Mouse (Mus musculus): Measurements from ENCODE around the gene Wnt4. TPM values are rescaled to one million over a fixed set of nuclear protein-coding genes. Genes with fewer than 3 reads are reported as not detected.
A peak's percentile ranks its signal among the peaks of the same experiment; 100 is the strongest.

Gene Wnt4
- polyA plus RNA-seq, 1 experiment from 2014 or later: 4.9 TPM

DNA sequence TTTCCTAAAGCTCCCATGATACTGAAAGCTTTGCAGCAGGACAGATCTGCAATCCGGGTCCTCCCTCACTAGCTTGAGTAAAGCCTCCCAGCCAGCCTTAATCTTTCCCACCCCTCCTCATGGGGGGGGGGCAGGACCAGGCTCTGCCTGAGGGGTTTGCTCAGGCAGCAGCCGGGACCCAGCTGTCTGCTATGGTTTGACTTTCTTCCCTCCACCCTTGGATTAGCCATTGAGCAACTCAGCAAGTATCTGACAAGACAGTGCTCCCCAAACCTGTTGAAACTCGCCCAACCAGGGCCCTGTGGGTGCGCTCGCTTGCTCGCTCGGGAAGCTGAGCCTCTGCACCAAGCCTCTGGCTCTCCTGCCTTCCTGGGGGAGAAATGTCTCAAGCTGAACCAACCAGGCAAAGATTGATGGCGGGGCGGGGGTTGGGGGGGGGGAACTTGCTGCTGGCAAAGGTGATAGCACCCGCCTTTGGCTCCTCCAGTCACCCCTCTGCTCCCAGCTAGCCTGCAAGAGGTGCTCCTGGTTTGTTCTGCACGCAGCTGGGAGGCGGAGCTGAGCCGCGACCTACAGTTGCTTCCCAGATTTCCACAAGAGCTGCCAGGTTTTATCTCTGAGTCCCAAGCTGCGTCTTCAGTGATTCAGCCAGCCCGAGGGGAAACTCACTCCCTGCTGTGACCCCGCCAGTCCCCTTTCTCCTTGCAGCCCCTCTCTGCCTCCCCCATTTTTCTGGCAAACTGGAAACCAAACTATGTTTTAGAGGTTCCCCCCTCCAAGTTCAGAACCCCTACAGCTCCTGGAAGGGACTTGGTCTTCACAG, 5.5 kb downstream of the Wnt4 start:
- peak overlapping the region; percentile 22; the same call in 1 of the 2 replicates for H3K9ac ChIP-seq

DNA sequence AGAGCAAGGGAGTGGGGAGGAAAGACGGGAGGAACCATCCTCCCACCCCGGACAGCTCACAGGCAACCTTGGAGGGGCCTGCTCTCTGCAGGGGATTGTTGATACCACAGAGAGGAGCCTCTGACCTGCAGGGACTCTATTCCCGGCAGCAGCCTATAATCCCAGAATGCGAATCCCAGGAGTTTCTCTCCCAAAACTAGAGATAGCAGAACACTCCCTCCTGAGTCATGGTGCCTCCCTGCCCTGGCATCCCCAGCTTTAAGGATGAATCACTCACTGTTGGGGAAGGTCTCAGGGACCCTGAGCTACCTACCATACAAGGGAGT, 6.1 kb downstream of the Wnt4 start:
- H3K4me3 ChIP-seq: no peak overlapping the region
- H3K36me3 ChIP-seq: no peaks in the 10 kb centered on the region
- H3K9me3 ChIP-seq: no peaks in the 10 kb centered on the region
- no peak overlapping the region for H3K9ac ChIP-seq
- ATAC-seq (ENCODE audit: low read depth): no peak
- WGBS: 16% methylated on average over 4 of the region's 4 CpGs
- peaks cover 65% of the 10 kb centered on the region for H3K4me1 ChIP-seq (replicated peaks)
- H3K27me3 ChIP-seq: peaks cover 37% of the 10 kb centered on the region
- H3K4me2 ChIP-seq: no peak overlapping the region
- no peak overlapping the region for H3K27ac ChIP-seq (replicated peaks)

More for the DNA sequence above, 5.5 kb downstream of the Wnt4 start:
- Histone ChIP-seq H3K36me3 (no peaks in the 10 kb centered on the region), H3K27me3 (peaks cover 38% of the 10 kb centered on the region), H3K4me1 (replicated peaks) (peaks cover 70% of the 10 kb centered on the region), H3K27ac (replicated peaks) (no peak overlapping the region), H3K4me2 (peak overlapping the region; percentile 25), H3K4me3 (no peak overlapping the region), H3K9me3 (no peaks in the 10 kb centered on the region)
- 16% methylated on average over 17 of the region's 17 CpGs for WGBS
- ATAC-seq (ENCODE audit: low read depth): no peak

DNA sequence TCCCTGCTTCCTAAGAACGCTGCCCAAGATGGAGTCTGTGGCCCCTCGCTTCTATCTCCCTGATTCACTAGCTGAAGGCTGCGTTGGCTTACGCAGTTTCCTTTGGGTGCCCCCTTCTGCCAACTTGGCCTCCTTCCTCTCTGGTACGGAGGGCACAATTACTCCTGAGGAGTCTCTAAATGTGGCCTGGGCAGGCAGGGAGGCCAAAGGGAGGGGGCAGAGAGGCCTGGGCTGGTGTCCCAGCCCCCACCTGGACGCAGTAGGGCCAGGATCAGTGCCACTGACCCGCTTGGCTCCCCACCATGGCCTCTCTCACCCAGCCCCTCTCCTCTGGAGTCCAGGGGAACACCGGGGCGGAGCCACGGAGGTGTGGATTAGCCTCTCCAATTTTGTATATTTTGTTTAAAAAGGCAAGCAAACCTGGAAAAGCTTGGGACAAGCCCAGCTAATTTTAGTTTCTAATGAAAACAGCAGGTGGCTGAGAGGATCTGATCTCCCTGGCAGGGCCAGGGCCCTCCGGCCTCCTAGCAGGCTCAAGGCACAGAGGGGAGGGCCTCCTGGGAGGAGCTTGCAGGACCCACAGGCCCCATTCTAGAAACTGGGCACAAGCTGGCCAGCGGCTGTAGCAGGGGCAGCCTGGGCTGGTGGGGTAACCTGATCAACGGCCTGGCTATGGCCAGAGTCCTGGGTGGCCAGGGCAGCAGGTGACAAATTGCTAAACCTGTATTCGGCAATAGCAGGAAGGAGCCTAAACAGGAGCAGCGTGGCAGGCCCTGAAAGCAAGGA, 8.8 kb downstream of the Wnt4 start:
- Histone ChIP-seq H3K36me3 (no peaks in the 10 kb centered on the region), H3K9ac (0 out of 2 replicates have a peak overlapping the region, but pooled peaks have one; percentile 17), H3K4me3 (no peak overlapping the region), H3K4me2 (no peak overlapping the region), H3K27me3 (peaks cover 14% of the 10 kb centered on the region), H3K4me1 (replicated peaks) (peaks cover 45% of the 10 kb centered on the region), H3K27ac (replicated peaks) (no peak overlapping the region), H3K9me3 (no peaks in the 10 kb centered on the region)
- ATAC-seq (ENCODE audit: low read depth): no peak
- WGBS: 77% methylated on average over 15 of the region's 15 CpGs

DNA sequence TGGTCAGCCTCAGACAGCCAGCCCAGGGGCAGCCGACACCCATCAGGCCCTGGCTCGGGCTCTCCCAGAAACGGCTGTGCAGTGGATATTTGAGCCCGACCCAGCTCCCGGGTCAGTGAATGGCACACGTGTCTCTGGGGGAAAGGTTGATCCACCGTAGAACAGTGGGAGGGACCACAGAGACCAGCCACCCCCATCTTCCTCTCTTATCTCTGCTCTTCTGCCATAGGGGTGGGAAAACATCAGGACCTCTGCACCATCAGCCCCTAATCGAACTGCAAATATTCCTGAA, 9.3 kb downstream of the Wnt4 start:
- no peak overlapping the region for H3K9ac ChIP-seq
- H3K27me3 ChIP-seq: peaks cover 10% of the 10 kb centered on the region; the same call in 1 of the 2 replicates
- H3K4me2 ChIP-seq: no peak overlapping the region
- ATAC-seq (ENCODE audit: low read depth): no peak
- WGBS: 49% methylated on average over 8 of the region's 8 CpGs
- peaks cover 40% of the 10 kb centered on the region for H3K4me1 ChIP-seq (replicated peaks)
- H3K4me3 ChIP-seq: no peak overlapping the region
- H3K27ac ChIP-seq (replicated peaks): no peak overlapping the region
- no peaks in the 10 kb centered on the region for H3K36me3 ChIP-seq
- no peaks in the 10 kb centered on the region for H3K9me3 ChIP-seq

DNA sequence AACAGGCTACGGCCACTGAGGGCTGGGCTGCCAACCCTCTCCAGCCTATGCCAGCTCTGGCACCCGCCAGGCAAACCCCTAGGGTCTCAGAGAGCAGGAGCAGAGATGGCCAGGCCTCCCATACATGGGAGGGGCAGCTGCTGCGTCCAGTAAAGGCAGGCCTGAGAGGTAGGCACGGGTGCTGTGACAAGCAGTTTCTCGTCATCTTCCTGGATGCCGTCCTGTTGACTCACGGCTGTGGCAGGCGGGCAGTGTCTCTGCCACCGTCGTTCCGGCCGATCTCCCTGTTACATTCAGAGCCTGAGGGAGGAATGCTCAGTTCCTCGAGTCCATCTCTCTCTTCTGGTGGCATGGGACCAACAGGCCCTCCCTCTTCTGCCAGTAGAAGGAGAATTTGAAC, 9.9 kb downstream of the Wnt4 start:
- Histone ChIP-seq H3K9me3 (no peaks in the 10 kb centered on the region), H3K27me3 (peaks cover 4% of the 10 kb centered on the region; the same call in 1 of the 2 replicates), H3K9ac (0 out of 2 replicates have a peak overlapping the region, but pooled peaks have one; percentile 5), H3K36me3 (no peaks in the 10 kb centered on the region), H3K4me1 (replicated peaks) (peaks cover 34% of the 10 kb centered on the region), H3K27ac (replicated peaks) (no peak overlapping the region), H3K4me2 (no peak overlapping the region), H3K4me3 (no peak overlapping the region)
- no peak for ATAC-seq (ENCODE audit: low read depth)
- 82% methylated on average over 13 of the region's 13 CpGs for WGBS

DNA sequence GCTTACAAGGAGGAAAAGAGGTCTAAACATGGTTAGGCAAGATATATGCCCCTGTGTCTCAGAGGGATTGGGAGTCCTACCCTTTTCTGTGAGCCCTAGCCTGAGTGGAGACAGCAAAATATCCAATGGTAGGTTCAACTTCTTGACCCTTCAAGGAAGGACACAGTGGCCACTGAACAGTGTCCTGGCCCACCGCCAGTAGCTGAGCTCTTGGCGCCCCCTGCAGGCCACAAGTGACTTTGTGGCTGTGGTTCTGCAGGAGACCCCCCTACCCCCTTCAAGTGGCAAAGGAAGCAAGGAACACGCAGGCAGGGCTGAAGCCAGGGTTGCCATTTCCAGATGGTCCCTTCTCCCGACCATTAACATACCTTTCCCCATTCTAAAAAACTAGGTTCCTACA, 10.5 kb downstream of the Wnt4 start:
- 0 out of 2 replicates have a peak overlapping the region, but pooled peaks have one; percentile 5 for H3K9ac ChIP-seq
- no peak overlapping the region for H3K4me3 ChIP-seq
- 5% methylated on average over 4 of the region's 4 CpGs for WGBS
- no peak overlapping the region for H3K27ac ChIP-seq (replicated peaks)
- H3K4me1 ChIP-seq (replicated peaks): peaks cover 28% of the 10 kb centered on the region
- no peak overlapping the region for H3K4me2 ChIP-seq
- H3K9me3 ChIP-seq: no peaks in the 10 kb centered on the region
- H3K36me3 ChIP-seq: no peaks in the 10 kb centered on the region
- ATAC-seq (ENCODE audit: low read depth): peak; percentile 63; the same call in 1 of the 2 replicates
- H3K27me3 ChIP-seq: no peaks in the 10 kb centered on the region; the same call in 1 of the 2 replicates

DNA sequence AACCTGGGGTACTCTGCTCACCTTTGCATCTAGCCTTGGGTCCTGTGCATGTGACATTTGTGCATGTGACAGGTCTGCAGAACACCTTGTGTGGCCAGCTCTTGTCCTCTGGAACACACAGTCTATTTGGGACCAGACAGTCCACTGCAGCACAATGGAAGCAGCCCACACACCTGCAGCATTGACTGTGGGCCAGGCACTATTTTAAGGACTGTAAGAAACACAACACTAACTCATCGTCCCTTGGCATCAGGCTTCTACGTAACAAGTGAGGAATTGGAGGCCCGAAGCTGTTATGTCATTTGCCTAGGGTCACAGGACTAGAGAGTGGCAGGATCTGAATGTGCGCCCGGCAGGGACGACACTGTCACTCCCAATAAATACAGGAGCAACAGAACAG, 12.4 kb downstream of the Wnt4 start:
- Histone ChIP-seq H3K27me3 (no peaks in the 10 kb centered on the region), H3K36me3 (no peaks in the 10 kb centered on the region), H3K9ac (no peak overlapping the region), H3K9me3 (no peaks in the 10 kb centered on the region), H3K4me2 (no peak overlapping the region), H3K4me1 (replicated peaks) (peaks cover 20% of the 10 kb centered on the region; the same call in 1 of the 2 replicates), H3K4me3 (no peak overlapping the region), H3K27ac (replicated peaks) (no peak overlapping the region)
- no peak for ATAC-seq (ENCODE audit: low read depth)
- WGBS: 89% methylated on average over 6 of the region's 6 CpGs

DNA sequence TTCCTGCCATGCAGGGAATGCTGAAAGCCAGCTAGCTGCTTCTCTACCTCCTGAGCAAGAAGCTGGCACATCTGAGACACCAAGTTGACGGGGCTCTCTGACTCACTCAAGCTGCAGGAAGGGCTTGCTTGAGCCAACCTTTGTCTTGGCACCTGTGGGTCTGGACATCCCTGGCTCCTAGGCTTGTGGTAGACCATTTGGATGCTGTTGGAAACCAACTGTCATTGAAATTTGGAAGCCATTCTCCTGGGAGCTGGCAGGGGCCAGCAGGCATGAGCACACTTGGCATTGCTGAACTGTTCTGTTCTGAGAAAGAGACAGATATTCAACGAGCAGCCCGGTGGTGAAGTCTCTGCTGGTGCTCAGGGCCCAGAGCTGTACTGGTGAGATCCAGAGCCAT, 13.0 kb downstream of the Wnt4 start:
- Histone ChIP-seq H3K4me3 (no peak overlapping the region), H3K9me3 (no peaks in the 10 kb centered on the region), H3K36me3 (0 out of 2 replicates have a peak, but pooled peaks cover under 1% of the 10 kb centered on the region), H3K4me2 (no peak overlapping the region), H3K4me1 (replicated peaks) (peaks cover 20% of the 10 kb centered on the region; the same call in 1 of the 2 replicates), H3K9ac (no peak overlapping the region), H3K27ac (replicated peaks) (no peak overlapping the region), H3K27me3 (no peaks in the 10 kb centered on the region)
- 89% methylated on average over 3 of the region's 3 CpGs for WGBS
- no peak for ATAC-seq (ENCODE audit: low read depth)

DNA sequence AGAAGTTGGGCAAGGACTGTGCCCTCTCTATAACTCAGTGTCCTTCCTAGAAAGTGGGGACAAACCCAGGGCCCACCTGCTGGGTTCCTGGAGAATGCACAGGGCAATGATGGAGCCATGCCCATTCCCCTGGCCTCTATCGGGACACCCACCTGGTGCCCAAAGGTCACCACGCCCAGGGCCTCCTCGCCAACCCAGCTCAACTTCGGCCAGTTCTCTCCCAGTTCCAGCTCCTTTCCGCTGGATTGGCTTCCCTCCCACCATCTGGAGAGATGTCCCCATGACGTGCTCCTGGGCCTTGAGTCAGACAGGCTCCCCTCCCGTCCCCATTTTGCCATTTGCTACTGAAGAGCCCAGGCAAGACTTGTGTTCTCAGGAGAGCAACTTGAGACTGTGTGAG, 15.3 kb downstream of the Wnt4 start:
- ATAC-seq (ENCODE audit: low read depth): no peak
- Histone ChIP-seq H3K9ac (no peak overlapping the region), H3K4me2 (no peak overlapping the region), H3K4me1 (replicated peaks) (peaks cover 2% of the 10 kb centered on the region; the same call in 1 of the 2 replicates), H3K36me3 (peaks cover 5% of the 10 kb centered on the region; the same call in 1 of the 2 replicates), H3K9me3 (no peaks in the 10 kb centered on the region), H3K4me3 (no peak overlapping the region), H3K27ac (replicated peaks) (no peak overlapping the region), H3K27me3 (no peaks in the 10 kb centered on the region)
- WGBS: 86% methylated on average over 7 of the region's 7 CpGs

DNA sequence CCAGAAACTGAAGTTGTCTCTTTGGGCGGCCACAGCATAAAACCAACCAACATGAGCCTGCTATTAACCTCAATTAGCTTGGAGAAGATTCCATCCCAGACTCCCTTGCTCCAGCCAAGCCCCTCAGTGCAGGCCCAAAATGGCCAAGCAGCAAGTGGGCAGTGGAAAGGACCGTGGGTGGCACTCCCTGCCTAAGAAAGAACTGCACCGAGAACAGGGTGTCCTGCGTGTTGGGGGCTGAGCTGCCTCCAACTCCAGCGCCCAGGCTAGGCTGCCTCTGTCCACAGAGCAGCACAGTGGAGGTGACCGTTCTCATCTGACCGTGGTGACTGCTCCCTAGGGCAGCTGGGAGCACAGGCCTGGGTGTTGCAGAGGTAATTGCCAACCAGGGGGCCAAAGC, 16.7 kb downstream of the Wnt4 start:
- H3K4me3 ChIP-seq: no peak overlapping the region
- no peaks in the 10 kb centered on the region for H3K9me3 ChIP-seq
- no peak for ATAC-seq (ENCODE audit: low read depth)
- 86% methylated on average over 7 of the region's 7 CpGs for WGBS
- H3K9ac ChIP-seq: no peak overlapping the region; the same call in 1 of the 2 replicates
- H3K27ac ChIP-seq (replicated peaks): no peak overlapping the region
- H3K27me3 ChIP-seq: no peaks in the 10 kb centered on the region
- H3K4me1 ChIP-seq (replicated peaks): no peaks in the 10 kb centered on the region; the same call in 1 of the 2 replicates
- no peak overlapping the region for H3K4me2 ChIP-seq
- H3K36me3 ChIP-seq: peaks cover 5% of the 10 kb centered on the region; the same call in 1 of the 2 replicates

DNA sequence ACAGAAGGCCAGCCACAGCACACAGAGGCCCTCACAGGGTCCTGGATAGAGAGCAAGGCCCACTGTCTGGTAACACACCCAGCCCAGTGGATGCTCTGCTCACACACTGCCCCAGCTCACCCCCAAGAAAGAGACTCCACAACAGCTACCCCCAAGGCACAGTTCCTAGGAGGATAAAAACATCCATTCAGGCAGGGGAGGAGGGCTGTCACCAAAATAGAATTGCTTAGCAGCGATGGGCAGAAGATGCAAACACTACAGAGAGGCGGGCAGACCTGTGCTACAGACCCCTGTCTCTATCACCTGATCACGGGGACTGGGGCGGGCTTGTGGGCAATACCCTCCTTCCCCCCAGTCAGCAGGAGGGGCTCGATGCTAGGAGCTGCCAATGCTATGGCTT, 17.2 kb downstream of the Wnt4 start:
- 75% methylated on average over 5 of the region's 5 CpGs for WGBS
- ATAC-seq (ENCODE audit: low read depth): no peak
- Histone ChIP-seq H3K27ac (replicated peaks) (no peak overlapping the region), H3K27me3 (no peaks in the 10 kb centered on the region), H3K4me2 (no peak overlapping the region), H3K9me3 (no peaks in the 10 kb centered on the region), H3K4me3 (no peak overlapping the region), H3K9ac (no peak overlapping the region; the same call in 1 of the 2 replicates), H3K4me1 (replicated peaks) (no peaks in the 10 kb centered on the region; the same call in 1 of the 2 replicates), H3K36me3 (peaks cover 5% of the 10 kb centered on the region; the same call in 1 of the 2 replicates)

DNA sequence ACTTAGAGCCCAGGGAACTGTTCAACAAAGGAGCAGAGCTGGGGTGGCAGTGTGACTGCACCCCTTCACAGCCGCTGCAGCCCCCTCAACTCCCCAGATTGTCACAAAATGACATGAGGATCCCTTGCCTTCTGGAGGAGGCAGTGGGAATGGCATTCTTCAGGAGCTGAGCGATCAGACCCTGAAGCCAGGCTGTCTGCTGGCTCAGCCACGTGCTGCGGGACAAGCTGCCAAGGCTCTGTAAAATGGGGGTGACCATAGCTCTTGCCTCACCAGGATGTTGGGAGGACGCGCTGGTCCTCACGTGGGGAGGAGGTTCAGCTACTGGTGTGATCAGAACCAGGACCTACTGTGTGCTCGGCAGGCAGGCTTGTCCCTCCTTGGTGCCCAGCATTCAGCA, 17.7 kb downstream of the Wnt4 start:
- no peaks in the 10 kb centered on the region; the same call in 1 of the 2 replicates for H3K4me1 ChIP-seq (replicated peaks)
- no peak for ATAC-seq (ENCODE audit: low read depth)
- no peak overlapping the region for H3K27ac ChIP-seq (replicated peaks)
- H3K4me2 ChIP-seq: no peak overlapping the region
- H3K9ac ChIP-seq: no peak overlapping the region
- 87% methylated on average over 8 of the region's 8 CpGs for WGBS
- no peak overlapping the region for H3K4me3 ChIP-seq
- H3K9me3 ChIP-seq: no peaks in the 10 kb centered on the region
- H3K36me3 ChIP-seq: peaks cover 5% of the 10 kb centered on the region; the same call in 1 of the 2 replicates
- H3K27me3 ChIP-seq: no peaks in the 10 kb centered on the region
